Mouse (Mus musculus) stomach, postnatal 0 days (tissue): ENCODE data around the gene Nme2. TPM values are rescaled to one million over a fixed set of nuclear protein-coding genes. Genes with fewer than 3 reads are reported as not detected.

Experiments used
- ATAC-seq: fragments of 200-750 bp; cut with Nextera tagmentation; 2 replicates; pipeline ENCODE4 v1.8.0; 2017; ENCODE audit not compliant: low FRiP score, low TSS enrichment
- DNase-seq: peaks from one replicate; pipeline ENCODE4 v3.0.0-alpha.2; 2016; ENCODE audit warnings: low spot score
- H3K27ac ChIP-seq: fragments of 300-500 bp; sonication (generic); replicated peaks from 2 replicates; pipeline ENCODE4 v1.5.1; 2014; ENCODE audit warnings: mild to moderate bottlenecking, control low read depth
- H3K27me3 ChIP-seq: fragments of 300-500 bp; sonication (generic); 2 replicates; pipeline ENCODE4 v1.6.1; 2014; ENCODE audit warnings: low read length; ENCODE audit not compliant: control insufficient read depth, insufficient read depth
- H3K36me3 ChIP-seq: fragments of 300-500 bp; sonication (generic); 2 replicates; pipeline ENCODE4 v1.6.1; 2014; ENCODE audit warnings: low read length, mixed read lengths; ENCODE audit not compliant: control insufficient read depth, insufficient read depth
- H3K4me1 ChIP-seq: fragments of 300-500 bp; sonication (generic); replicated peaks from 2 replicates; pipeline ENCODE4 v1.6.1; 2014; ENCODE audit warnings: antibody characterized with exemption; ENCODE audit not compliant: control insufficient read depth, insufficient read depth
- H3K4me2 ChIP-seq: fragments of 300-500 bp; sonication (generic); replicated peaks from 2 replicates; pipeline ENCODE4 v1.6.1; 2014; ENCODE audit warnings: low read depth, mild to moderate bottlenecking, control low read depth, moderate library complexity
- H3K4me3 ChIP-seq: fragments of 300-500 bp; sonication (generic); 2 replicates; pipeline ENCODE4 v1.5.1; 2014; ENCODE audit warnings: low read depth, low read length, control low read depth
- H3K9ac ChIP-seq: fragments of 300-500 bp; sonication (generic); 2 replicates; pipeline ENCODE4 v1.6.1; 2014; ENCODE audit warnings: mild to moderate bottlenecking, low read length, control low read depth, mixed read lengths
- H3K9me3 ChIP-seq: fragments of 300-500 bp; sonication (generic); 2 replicates; pipeline ENCODE4 v1.6.1; 2016; ENCODE audit warnings: low read length; ENCODE audit not compliant: control insufficient read depth
- CTCF ChIP-seq: IDR thresholded peaks from 2 replicates; pipeline ENCODE4 v1.5.1; 2016; ENCODE audit warnings: antibody characterized with exemption, low read depth, mild to moderate bottlenecking, moderate library complexity
- EP300 ChIP-seq: optimal IDR thresholded peaks from 2 replicates; pipeline ENCODE3; 2016; ENCODE audit warnings: antibody characterized with exemption
- WGBS: fragments of 180-500 bp; shearing (Covaris S2); extraction: QIAGEN DNeasy Blood & Tissue Kit; methylation state at CpG from one replicate; pipeline ENCODE4 v1.1.7; 2014; 5-methylcytosine and 5-hydroxymethylcytosine counted together
- polyA plus RNA-seq: library from polyadenylated mRNA; unstranded; fragments of >200 nt; fragmentation: Nextera tagmentation; extraction: Ambion mirVana; gene quantifications from 2 replicates; pipeline ENCODE4 v1.2.1, GENCODE M21; 2015

Gene Nme2
- polyA plus RNA-seq, 1 experiment from 2014 or later: 433 TPM

DNA sequence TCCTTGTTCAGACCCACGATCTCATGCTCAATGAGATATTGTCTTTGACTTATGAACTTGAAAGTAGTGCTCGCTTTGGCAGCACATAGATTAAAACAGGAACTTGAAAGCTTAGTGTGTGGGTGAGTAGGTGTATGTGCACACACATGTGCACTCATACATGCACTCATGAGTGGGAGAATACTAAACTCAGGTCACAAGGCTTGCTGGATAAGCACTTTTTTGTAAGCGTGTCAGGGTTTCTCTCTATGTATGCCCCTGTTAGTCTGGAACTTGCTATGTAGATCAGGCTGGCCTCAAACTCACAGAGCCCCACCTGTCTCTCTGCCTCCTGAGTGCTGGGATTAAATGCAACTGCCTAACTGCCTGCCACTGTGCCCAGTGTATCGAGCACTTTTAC, 31.0 kb upstream of the Nme2 start:
- Histone ChIP-seq H3K27ac (peak overlapping the region; percentile 94), H3K4me2 (no peak overlapping the region), H3K9me3 (no peaks in the 10 kb centered on the region), H3K27me3 (no peaks in the 10 kb centered on the region), H3K4me1 (peaks cover 6% of the 10 kb centered on the region; the same call in 1 of the 2 replicates), H3K4me3 (no peak overlapping the region), H3K36me3 (no peaks in the 10 kb centered on the region), H3K9ac (no peak overlapping the region)
- WGBS: 77% methylated on average over 4 of the region's 4 CpGs
- TF ChIP-seq CTCF: no peak
- no peak for TF ChIP-seq EP300
- ATAC-seq (0 out of 2 replicates have a peak, but pooled peaks have one; percentile 2), DNase-seq (no peak)

DNA sequence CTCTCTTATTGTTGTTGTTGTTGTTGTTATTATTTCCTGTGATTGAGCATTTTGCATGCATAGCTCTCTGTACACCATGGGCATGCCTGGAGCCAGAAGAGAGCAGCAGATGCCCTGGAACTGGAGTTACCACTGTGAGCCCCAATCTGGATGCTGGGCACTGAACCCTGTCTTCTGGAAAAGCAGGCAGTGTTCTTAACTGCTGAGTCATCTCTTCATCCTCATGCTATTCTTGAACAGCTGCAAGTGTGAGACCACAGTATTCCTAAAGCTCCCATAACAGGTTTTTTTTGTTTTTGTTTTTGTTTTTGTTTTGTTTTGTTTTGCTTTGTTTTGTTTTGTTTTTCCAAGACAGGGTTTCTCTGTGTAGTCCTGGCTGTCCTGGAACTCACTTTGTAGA, 30.2 kb upstream of the Nme2 start:
- H3K27me3 ChIP-seq: no peaks in the 10 kb centered on the region
- H3K9me3 ChIP-seq: no peaks in the 10 kb centered on the region
- no peak overlapping the region for H3K4me2 ChIP-seq
- H3K4me1 ChIP-seq: peaks cover 6% of the 10 kb centered on the region; the same call in 1 of the 2 replicates
- DNase-seq (no peak), ATAC-seq (no peak)
- H3K36me3 ChIP-seq: no peaks in the 10 kb centered on the region
- no peak overlapping the region for H3K4me3 ChIP-seq
- no peak for TF ChIP-seq EP300
- TF ChIP-seq CTCF: no peak
- H3K27ac ChIP-seq: no peak overlapping the region
- no peak overlapping the region for H3K9ac ChIP-seq

DNA sequence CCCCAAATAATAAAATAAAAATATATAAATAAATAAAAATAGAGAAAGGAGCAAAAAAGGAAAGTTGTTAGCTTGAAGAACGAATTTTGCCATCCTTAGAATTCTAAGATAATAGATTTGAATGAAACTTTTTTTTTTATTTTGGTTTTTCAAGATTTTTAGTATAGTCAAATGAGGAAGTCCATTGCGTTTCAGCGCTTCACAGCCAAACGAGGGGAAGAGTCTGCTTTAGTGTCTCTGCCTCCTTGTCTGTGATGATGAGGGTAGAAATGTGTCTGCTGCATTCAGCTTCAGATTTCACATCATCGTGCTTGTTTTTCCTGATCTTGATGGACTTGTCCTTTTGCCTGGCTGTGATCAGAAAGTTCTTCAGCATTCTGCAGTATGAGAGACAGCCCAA, 29.2 kb upstream of the Nme2 start:
- no peaks in the 10 kb centered on the region for H3K27me3 ChIP-seq
- H3K9me3 ChIP-seq: no peaks in the 10 kb centered on the region
- ATAC-seq: no peak
- H3K36me3 ChIP-seq: no peaks in the 10 kb centered on the region
- DNase-seq: no peak
- H3K9ac ChIP-seq: no peak overlapping the region
- 88% methylated on average over 5 of the region's 5 CpGs for WGBS
- peaks cover 6% of the 10 kb centered on the region; the same call in 1 of the 2 replicates for H3K4me1 ChIP-seq
- no peak overlapping the region for H3K27ac ChIP-seq
- no peak overlapping the region for H3K4me3 ChIP-seq
- TF ChIP-seq CTCF: no peak
- TF ChIP-seq EP300: no peak
- H3K4me2 ChIP-seq: no peak overlapping the region

- DNase-seq (no peak), ATAC-seq (no peak)
- Histone ChIP-seq H3K4me1 (peaks cover 6% of the 10 kb centered on the region; the same call in 1 of the 2 replicates), H3K27ac (no peak overlapping the region), H3K4me2 (no peak overlapping the region), H3K27me3 (no peaks in the 10 kb centered on the region), H3K9me3 (no peaks in the 10 kb centered on the region), H3K4me3 (no peak overlapping the region), H3K9ac (no peak overlapping the region), H3K36me3 (no peaks in the 10 kb centered on the region)
- 77% methylated on average over 3 of the region's 3 CpGs for WGBS
- no peak for TF ChIP-seq CTCF
- no peak for TF ChIP-seq EP300
These were observed 28.6 kb upstream of the Nme2 start for GRCm38 (mm10) chr11:93984619-93985018.

DNA sequence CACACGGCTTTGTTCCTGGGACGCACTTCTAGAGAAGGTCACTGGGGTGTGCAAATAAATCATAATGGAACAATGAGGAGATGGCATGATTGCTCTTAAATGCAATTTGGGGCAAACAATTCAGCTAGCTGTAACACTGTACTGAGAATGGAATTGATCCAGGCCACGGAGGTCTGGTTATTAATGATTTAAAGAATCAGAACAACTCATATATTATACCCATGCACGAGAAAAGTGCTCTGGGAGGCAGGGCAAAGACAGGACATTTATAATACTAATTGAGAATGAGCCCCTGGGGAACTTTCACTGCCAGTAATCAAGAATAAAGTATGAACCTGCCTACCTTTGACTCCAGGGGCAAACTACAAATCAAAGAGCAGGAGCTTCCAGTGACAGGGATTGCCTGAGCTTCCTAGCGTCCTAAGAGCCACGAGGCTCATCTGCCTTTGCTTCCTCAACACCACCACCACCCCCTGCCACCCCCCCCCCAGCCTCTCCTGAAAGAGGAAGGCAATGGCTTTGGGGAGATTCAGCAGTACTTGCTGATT, 23.5 kb upstream of the Nme2 start:
- H3K4me2 ChIP-seq: no peak overlapping the region
- ATAC-seq (no peak), DNase-seq (no peak)
- TF ChIP-seq CTCF (no peak), EP300 (no peak)
- no peaks in the 10 kb centered on the region for H3K9me3 ChIP-seq
- 32% methylated on average over 6 of the region's 6 CpGs for WGBS
- H3K36me3 ChIP-seq: no peaks in the 10 kb centered on the region
- no peak overlapping the region for H3K4me3 ChIP-seq
- H3K9ac ChIP-seq: no peak overlapping the region
- no peaks in the 10 kb centered on the region for H3K4me1 ChIP-seq
- no peaks in the 10 kb centered on the region for H3K27me3 ChIP-seq
- H3K27ac ChIP-seq: no peak overlapping the region

DNA sequence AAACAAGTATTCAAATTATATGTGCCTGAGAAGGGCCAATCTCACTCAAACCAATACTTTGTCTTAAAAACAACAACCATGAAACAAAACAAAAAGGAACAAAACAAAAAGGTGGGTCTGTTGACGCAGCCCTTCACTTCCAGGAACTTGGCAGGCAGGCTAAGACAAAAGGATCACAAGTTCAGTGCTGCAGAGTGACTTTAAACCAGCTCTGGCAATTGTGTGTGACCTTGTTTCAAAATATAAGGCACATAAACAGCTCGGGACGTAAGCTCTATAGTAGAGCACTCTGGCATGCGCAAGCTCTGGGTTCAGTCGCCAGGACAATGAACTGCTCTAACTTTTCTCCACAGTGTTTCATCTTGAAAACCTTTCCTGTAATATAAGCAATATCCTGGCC, 16.9 kb upstream of the Nme2 start:
- no peaks in the 10 kb centered on the region for H3K36me3 ChIP-seq
- H3K27ac ChIP-seq: no peak overlapping the region
- no peaks in the 10 kb centered on the region for H3K27me3 ChIP-seq
- H3K4me2 ChIP-seq: no peak overlapping the region
- no peaks in the 10 kb centered on the region for H3K4me1 ChIP-seq
- DNase-seq (no peak), ATAC-seq (no peak)
- TF ChIP-seq EP300: no peak
- TF ChIP-seq CTCF: no peak
- H3K4me3 ChIP-seq: no peak overlapping the region
- WGBS: 83% methylated on average over 5 of the region's 5 CpGs
- no peaks in the 10 kb centered on the region for H3K9me3 ChIP-seq
- no peak overlapping the region for H3K9ac ChIP-seq
